Mouse (Mus musculus) embryo, embryonic 11.5 days (tissue): ENCODE results near the gene Mob3b.

ENCODE experiments used
- DNase-seq: peaks from one replicate; pipeline ENCODE4 v3.0.0-alpha.2; 2012; ENCODE audit warnings: low read depth, low spot score

The Mob3b gene

DNA sequence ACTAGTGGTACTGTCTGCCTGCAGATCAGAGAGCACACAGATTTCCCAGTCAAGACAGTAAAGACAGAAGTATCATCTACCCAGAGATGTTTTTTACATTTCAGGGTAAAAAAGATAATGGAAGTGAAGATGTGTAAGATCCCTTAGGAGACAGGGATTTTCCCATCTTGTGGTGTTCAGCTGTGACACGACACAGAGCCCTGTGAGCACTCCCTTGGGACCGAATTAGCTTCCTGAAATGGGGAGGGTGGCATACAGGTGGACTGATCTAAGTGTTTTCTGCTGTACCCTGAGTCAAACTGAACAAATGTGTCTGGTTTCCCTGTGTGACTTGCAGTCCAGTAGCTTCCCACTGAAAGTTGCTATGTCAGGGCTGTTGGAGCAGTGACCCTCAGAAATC lies 42.3 kb downstream of the Mob3b start:
- DNase-seq: no peak

DNA sequence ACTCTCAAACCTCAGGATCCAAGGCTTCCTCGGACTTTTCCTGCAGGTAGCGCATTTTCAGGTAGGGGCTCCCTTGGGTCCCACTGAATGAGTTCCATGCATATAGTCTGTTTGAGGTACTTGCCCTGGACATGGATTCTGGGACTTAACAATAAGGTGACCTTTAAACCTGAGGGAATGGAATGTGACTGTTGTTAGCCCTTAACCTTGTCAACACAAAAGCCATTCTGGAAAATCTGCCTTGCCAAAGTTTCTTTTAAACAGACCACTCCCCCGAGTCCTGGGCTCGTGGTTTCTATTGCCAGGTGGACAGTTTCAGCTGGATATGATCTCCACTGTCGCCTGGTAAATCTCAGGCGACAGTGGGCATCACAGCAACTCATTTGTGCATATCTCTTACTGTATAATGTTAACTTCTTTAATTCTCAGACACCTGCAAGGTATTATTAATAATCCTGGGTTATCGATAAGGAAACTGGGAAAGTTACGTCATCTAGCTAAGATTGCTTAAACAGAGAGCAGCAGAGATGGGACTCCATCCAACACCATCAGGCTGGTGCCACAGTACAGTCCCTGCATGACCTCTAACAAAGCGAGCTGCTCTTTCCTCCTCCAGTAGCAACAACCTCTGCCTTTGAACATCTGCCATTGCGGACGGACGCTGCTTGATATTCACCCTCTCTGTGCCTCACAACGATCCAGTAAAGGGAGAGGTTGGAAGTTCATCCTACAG lies 43.6 kb downstream of the Mob3b start:
- DNase-seq: no peak

GRCm38 (mm10) chr4:35112452-35112851 lies 44.8 kb downstream of the Mob3b start:
- no peak for DNase-seq

GRCm38 (mm10) chr4:35105115-35105773 lies 52.0 kb downstream of the Mob3b start:
- no peak for DNase-seq

DNA sequence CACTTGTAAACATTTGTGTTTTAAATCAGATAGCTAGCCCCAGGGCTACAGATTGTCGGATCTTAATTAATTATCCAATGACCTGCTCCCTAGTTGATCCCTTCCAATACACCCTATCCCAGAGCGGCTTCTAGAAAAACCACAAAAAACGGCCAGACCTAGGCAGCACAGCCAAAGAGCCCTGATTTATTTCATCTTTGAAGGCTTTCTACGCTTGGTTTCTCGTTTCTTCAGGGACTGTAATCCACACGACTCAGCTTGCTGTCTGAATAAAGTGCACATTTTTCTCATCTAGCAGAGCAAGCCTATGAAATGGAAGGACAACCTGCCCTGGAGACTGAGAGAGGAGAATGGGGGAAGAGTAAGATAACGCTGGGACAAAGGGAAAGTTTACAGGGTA lies 56.1 kb downstream of the Mob3b start:
- DNase-seq: no peak

DNA sequence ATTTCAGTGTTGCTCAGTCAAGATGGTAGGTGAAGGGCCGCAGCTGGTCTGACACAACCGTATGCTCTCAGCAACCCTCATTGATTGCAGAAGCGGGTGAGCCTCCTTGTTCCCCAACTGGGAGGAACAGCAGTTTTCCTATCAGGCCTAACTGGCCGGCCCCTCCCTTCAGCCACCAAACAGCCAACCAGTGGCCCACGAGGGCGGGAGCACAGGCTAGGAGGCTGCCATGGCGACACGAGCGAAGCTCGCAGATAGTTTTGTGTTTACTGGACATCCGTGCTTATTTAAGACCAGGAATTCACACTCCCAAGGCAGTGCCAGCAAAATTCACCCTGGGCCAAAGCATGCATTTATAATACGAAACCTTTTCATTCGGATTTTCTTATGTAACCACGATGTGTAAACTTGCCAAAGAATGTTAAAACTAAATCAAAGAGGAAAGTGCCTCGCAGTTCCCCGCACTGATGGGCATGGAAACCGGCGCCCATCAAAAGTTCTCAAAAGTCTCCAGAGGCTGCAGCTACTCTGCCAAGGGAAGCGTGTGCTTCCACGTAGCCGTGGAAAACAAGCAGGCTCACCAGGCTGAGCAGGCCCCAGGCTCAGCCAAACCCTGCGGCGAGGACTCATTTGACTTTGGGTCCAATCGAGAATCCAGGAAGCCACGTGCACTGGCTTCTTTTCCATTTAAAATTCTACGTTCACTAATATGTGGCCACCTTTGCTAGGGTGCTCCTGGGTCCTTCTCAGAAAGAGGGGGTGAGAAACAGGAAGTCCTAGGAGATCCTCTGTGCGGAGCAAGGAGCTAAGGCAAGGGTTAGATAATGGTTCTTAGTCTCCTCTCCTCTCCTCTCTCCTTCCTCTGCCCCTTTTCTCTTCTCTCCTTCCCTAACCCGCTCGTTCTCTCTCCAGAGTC lies 57.2 kb downstream of the Mob3b start:
- DNase-seq: peak; percentile 72

DNA sequence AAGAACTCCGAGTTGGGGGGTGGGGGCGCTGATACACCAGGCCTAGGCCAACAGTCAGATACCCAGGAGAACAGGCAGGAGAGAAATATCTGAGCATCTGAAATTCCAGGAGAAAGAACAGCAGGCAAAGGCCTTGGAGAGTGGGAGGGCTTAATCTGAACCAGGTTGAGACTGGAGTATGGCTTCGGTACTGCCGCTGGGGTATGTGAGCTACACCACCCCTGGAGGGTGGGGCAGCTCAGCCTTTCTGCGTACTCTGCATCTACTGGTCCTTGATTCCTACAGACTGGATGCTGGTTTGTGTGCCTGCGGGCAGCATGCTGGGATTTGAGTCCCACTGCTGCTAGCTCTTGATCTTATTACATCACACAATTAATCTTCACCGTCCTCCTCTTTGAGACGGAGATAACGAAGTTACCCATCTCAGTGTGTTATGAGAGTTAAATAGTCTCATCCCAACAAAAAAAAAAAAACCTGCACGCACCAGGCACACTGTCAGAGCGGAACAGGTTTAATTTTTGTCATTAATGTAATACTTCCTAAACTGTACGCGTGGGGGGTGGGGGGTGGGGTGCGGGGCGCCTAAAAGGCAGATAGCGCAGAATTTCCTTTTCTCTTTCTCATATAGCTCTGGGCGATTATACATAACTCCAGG lies 57.9 kb downstream of the Mob3b start:
- DNase-seq: no peak

- no peak for DNase-seq
These were observed 58.7 kb downstream of the Mob3b start for GRCm38 (mm10) chr4:35098552-35098951.

DNA sequence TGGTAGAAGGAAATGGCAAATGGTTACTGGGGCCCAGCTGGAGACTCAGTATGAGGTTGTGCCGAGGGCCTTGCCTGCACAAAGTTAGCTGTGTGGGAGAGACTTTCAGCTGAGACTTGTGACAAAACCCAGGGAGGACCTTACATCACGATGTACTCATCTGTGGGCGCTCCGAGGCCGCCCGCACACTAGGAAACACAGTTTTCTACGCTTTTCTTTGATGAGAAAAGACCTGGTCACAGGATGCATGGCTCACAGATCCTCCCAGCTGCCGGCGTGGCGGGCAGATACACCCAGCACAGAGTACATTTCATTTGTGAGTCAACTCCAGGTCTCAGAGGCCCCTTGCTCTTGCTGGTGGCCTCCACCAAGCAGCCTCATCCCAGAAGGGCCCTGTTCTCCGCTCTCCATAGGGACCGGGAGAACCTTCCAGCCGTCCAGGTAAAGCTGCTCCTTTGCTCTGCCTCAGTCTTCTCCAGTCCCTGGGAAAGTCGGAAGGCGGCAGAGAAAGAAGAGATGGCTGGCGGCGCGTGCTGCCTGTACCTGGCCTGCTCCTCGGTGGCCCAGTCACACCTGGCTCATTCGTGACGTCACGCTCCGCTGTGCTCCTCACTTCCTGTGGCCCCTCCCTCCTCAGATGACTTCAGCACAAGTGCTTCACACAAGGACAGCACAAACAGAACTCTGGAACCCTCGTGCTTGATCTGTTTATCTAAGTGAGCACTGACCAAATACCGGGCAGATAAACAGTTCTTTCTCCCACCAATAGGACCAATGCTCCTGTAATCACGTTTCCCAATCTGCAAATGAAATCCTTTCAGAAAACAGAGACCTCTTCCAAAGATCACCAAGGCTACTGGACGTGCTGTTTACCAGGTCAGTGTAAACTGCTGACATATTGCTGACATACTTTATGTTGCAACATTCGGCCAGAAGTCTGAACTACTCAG lies 60.8 kb downstream of the Mob3b start:
- no peak for DNase-seq

DNA sequence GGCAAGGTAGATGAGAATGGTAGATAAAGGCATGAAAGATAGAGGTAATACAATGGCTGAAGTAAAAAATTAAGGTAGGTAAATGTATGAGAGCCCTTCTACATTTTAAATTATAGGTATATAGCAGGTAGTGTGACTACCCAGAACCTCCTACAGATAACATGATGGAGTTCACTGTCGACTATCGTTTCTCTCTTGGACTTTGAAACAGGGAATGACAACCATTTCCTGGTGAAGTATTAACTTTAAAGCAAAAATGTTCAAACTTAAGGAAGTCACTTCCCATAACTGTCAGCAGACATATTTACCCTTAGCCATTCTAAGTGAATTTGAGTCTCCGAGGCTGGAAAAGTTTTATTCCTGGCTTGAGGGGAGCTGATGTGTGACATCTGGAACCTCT lies 64.8 kb downstream of the Mob3b start:
- DNase-seq: no peak

- no peak for DNase-seq
These were observed 66.0 kb downstream of the Mob3b start for GRCm38 (mm10) chr4:35091157-35091784.

DNA sequence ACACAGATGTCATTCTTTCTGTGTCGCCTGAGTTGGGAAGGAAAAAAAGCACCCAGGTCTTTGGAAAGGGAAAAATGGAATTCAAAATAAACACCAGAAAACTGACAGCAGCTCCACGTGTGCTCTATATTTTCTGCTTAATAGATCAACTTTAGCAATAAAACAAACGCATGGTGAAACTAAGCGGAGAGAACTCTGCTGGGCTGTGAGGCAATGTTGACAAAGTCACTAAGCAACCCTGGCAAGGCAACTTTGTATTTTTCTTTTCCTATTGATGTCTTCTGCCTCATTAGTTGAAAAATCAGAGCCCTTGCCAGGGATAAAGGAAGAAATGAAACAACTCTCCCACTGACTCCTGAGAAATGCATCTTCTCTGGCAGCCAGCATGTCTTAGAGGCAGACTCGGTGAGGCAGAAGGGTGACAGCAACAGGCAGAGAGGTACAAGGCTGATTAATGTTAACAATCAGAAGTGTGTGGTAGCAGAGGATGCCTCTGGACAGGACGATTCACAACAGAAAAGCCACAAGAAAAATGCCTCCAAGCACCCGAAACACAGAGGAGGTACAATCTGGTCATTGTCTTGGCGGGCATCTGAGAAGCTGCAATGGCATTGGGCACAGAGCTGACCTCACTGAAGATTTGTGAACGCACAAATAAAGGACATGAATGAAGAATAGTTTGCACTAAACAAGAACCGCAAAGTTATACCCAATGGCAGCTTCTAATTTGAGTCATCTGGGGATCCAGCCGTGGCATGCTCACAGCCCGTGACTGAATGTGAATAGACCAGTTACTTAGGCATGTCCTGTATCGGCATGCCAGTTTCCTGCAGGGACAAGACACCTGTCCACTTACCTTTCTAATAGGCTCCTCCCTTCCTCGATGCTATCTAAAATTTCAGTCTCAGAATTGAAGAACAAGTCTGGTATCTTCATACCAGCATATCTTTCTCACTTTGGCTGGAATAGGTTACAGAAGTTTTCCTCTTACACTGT lies 67.7 kb downstream of the Mob3b start:
- no peak for DNase-seq

DNA sequence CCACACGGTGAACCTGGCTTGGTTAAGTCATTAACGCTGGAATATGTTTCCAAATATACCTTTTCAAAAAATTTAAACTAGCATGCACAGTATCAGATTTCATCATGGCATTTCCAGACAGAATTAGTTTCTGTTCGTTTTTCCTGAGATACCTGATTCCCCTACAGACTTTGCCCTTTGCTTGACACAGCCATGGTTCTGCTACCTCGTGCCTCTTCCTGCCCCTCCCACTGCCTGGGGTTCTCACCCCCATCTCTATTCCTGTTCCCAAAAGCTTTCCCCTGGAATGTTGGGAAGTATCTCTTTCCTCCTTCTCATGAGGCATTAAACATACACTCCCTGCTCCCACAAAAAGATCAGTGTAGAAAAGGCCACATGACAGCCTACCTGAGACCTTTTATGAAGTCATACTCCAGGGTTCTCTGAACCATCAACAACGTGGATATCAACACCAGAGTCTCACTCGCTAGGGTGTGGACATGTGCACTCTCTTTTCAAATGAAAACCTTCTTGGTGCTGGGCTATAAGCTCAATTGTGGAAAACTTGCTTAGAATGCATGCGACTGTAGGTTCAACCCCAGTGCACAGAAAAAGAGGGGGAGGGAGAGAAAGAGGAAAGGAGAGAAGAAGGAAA lies 71.1 kb downstream of the Mob3b start:
- no peak for DNase-seq

DNA sequence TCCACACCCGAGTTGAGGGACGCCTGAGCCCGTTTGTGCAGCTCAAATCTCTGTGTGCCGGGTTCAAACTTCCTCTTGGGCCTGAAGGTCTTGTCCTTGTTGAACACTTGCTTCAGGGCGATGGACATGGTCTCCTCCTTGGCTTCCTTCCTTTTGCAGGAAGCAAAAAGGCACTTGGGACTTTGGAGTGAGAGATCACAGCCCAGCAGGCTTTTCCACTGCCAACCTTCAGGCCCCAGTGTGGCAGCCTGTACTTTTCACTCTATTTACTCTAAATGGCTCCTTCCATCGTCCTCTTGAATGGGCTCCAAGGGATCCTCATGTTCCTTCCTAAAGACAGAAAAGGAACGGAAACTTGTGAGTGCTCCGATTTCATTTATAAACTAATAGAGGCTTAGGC lies 73.2 kb downstream of the Mob3b start:
- DNase-seq: no peak

DNA sequence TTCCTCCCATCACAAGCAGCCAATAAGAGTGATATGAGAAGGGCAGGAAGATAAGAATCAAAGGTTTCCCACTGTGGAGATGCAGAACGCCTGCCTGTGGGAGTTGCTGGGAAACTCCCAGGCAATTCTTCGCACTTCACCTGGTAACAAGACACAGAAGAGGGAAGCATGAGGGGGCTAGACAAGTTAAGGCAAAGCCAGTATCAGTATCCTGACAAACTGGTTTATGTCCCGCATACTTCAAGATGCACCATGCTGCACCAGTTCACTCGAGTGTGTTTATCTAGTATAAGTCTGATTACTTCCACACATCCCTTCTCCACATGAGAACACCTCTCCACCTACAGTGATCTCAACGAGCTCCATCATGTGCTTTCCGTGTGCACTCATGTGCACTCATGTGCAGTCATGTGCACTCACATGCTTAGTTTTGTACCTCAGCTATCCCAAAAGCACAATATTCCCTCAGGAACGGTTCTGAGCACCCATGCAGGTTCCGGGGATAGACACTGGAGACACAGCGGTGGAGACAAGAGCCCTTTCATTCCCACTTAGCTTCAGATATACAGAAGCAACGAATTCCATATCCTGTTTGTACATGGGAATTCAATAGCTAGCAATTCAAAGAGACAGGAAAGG lies 74.7 kb downstream of the Mob3b start:
- DNase-seq: no peak

DNA sequence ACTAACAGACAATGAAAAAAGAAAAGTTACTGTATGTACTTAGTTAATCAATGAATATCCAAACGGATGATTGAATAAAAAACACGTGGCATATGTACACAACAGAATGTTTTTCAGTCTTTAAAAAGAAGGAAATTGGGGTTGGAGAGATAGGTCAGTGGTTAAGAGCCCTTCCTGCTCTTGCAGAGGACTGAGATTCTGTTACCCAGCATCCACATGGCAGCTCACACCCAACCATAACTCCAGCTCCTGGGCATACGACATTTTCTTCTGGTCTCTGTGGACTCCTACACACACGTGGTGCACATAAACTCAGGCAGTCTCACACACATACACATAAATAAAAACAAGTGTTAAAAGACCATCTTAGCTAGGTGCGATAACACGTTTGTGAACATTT lies 77.0 kb downstream of the Mob3b start:
- no peak for DNase-seq

- DNase-seq: no peak
These were observed 88.5 kb downstream of the Mob3b start for GRCm38 (mm10) chr4:35068739-35069138.

DNA sequence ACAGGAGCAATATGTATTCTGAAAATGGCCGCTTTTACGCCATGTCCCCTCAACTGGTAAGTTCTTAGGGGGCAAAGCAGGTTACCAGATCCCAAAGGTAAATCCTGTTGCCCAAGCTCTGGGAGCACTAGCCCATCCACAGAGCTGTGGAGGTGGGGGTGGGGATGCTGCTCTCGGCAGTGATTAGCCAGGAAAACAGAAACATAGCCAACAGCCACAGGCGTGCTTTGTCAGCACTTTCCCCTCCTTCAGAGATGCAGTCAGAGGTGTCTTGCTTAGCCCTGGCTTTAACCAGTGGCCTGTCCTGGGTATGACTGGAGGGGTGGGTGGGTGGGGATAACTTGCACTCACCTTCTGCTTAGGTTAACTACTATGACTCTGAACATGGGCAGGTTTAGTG lies 91.1 kb downstream of the Mob3b start:
- no peak for DNase-seq
